Mouse (Mus musculus): ENCODE measurements at regions not wholly inside any gene's neighbourhood (a gene's known extent, or its start where the extent isn't known, plus 50 kb on each side); places are given as distances from the start of the nearest gene placed in this dataset.

DNA sequence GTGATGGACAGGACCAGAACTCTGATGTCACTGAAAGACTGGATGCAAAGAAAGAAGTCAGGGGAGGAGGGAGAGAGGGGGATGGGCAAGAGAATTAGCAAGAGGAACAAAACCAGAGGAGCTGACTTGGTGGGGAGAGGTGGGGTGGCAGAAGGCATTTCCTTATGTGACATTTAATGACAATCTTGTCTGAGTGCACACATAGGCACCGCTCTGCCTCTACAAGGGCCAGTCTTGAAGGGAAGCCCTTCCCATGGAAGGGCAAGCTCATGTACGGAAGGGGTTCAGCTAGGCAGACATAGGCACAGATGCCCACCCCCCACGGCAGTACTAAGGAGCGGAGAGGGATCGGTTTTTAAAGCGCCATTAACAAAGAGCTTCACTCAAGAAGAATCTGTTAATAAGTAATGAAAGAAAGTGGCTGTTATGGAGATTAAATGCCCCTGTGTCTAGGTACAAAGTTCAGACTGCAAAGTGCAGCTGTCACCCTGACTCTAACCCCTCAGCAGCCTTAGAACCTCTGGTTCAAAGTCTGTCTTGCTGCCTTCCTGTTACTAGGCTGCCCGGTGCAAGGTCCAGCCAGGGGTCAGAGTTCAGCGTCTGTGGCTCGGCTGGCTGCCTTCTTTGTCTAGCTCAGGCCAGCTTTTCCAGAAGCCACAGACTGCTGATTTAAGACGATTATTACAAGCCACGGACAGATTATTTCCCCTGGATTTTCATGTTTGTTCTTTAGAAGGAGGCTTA is 80.0 kb upstream of the Nrip1 start:
- DNase-seq (ENCODE audit: low spot score in 2 of 2): no peak

DNA sequence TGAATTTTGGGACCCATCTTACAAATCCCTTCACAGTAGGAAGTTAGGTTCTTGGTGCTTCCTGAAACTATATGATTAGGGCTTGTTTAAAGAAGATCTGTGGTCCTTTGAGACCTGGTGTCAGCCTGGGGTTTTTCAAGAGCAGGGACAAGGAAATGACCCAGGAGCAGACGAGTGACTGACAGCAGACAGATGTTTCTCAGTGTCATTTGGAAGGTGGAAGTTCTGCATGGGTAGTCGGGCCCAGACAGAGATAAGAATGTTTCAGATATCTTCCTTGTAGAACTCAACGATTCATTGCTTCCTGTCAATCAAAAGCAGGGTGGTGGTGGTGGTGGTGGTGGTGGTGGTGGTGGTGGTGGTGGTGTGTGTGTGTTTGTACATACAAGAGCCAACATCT is 75.1 kb upstream of the Nrip1 start:
- DNase-seq (ENCODE audit: low spot score in 2 of 2): no peak

DNA sequence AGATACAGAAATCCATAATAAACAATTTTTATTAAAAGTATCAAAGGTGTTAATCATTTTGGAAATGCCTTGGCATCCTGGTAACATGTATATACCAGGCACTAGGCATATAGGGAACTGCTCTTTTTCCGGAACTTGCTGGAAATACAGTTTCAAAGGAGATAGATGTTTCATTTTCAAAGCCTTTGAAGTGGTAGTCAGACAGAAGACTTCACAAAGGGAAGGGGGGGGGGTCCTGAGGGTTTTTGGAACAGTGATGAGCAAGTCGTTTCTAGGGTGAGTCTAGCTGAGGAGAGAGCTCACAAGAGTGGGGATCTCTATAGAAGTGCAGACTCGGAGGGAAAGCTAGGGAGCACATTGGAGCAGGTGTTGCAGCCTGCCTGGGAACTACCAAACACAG is 73.4 kb upstream of the Nrip1 start:
- no peak for DNase-seq (ENCODE audit: low spot score in 2 of 2)

DNA sequence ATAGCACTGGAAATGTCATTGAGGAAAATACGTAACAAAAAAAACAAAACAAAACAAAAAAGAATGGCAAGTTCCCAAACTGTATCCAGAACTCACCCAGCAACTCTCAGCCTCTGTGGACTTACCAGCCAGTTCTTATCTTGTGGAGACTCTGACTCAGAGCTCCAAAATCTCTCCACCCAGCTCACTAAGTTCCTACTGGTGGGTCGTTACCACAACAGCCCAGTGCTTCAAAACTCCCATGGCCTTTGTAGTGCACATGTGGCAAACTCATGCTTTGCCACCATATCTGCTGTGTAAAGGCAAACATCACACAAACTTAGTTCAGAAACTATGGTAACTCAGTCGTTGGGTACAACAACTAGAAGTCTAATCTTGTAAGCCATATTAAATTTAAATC is 71.0 kb upstream of the Nrip1 start:
- DNase-seq (ENCODE audit: low spot score in 2 of 2): no peak

DNA sequence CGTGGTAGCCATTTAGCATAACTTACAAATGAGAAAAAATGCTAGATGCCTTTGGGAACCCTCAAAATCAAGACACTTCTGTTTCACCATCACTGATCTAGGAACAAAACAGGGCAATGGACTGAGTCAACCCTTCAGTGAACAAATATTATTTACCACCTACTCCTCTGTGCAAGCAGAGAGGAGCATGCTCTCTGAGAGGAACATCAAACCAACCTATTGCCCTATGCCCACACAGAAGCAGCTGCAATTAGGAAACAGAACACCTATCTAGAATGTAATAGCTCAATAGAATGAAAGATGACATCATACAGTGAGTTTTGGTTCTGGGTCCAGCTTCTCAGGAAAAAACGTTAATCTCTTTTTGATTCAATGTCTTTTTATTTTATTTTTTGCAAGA is 69.0 kb upstream of the Nrip1 start:
- no peak for DNase-seq (ENCODE audit: low spot score in 2 of 2)

DNA sequence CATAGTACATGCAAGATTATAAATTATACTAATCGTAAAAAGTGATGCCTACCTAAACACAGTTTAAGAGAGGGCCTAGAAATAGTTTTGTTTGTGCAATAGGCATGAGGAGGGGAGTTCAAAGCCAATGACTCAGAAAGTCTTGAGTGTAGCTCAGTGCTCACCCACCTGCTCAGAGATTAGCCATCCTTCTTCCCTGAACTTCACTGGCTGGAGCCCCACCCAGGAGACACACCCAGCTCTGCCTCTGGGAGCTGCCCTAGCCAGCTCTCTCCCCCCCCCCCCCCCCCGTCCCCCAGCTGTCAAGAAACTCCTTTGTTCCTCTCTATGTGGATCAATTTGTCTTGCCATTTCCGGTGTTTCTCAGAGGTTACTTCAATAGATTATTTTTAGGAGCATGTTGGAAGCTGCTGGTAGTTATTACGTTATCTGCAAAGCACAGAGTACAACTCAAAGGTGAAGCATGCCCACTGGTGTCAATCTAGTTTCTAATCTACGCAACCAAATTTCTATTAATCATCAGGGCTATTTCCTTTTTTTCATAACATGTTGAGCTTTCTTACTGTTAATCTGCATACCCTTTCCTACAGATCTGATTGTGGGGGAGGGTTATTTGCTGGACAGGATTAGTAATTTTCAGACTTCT is 68.3 kb upstream of the Nrip1 start:
- DNase-seq (ENCODE audit: low spot score in 2 of 2): no peak

DNA sequence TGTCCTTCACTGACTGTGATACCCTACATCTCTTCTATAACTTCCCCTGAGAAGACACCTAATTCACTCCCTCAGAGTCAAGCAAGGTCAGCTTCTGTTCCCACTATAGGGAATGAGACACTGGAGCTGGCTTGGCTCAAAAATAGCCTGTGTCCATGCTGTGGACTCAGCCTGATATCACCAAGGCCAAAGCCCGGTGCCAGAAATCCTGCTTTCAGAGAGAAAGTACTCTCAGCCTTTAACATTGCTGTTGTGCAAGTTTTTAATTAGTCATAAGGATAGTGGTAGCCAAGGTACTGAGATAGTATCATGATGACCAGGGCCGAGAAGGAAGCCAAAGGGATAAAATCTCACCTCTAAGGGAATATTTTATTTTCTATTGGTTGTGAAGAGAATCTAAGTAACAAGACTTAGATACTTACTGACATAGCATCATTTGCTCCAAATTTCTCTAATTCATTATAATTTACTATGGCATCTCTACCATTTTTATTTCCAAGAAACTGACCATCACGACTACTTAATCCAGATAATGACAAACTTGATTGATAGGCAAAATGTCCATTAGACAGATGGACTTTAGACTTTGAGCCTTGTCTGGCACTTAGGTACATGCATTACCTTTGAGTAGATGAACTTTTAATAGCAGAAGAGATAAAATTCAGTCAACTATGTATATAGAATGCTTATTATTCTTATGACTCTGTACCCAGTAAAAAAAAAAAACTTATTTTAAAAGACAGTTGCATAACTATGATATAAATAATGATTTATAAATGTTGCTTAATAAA is 64.7 kb upstream of the Nrip1 start:
- no peak for DNase-seq (ENCODE audit: low spot score in 2 of 2)

DNA sequence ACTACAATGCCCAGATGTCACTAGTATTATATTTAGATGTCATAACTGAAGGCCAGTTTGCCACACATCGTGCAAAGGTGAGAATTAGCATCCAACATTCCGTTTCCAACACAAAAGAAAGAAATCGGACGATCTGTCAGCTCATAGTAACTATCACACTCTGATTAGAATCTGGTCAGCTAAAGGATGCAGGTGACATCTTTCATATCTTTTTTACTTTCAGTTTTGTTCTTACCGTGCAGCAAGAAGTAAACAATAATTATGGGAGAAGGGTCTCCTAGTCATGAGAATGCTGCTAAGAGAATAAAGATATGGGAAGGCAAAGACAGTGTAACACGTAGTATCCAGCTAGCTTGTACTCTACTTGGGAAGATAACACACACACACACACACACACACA is 62.7 kb upstream of the Nrip1 start:
- DNase-seq (ENCODE audit: low spot score in 2 of 2): no peak

DNA sequence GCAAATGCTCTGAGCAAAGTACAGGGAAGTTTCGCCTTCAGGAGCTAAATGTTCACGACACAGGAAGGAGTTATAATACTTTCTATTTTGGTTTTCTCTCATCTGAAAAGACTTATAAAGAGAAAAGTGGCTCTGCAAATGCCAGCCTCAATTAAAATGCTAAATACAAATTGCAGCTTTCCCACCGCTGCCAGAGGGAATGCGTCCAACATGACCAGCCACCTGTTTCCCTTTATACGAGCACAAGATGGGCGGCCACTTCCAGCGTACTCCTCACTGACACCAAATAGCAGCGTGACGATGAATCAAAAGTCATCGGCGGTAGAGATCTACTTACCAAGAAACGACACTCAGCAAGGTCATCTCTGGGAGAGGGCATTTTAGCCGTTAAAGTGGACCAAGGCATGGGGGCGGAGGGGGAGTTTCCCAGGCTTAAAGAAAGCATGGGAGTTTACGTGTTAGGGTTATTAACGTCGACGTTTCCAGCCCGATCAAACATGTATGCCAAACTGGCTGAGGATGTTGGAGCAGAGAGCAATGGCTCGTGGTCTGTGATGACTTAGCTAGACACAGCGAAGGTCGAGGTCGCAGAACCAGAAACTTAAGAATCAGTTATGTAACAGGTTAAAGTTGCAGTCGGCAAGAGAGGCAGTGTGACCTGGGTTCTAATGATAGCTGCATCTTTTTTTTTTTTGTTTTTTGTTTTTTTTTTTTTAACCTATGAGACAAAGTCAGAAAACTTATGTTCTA is 59.6 kb upstream of the Nrip1 start:
- DNase-seq (ENCODE audit: low spot score in 2 of 2): no peak

DNA sequence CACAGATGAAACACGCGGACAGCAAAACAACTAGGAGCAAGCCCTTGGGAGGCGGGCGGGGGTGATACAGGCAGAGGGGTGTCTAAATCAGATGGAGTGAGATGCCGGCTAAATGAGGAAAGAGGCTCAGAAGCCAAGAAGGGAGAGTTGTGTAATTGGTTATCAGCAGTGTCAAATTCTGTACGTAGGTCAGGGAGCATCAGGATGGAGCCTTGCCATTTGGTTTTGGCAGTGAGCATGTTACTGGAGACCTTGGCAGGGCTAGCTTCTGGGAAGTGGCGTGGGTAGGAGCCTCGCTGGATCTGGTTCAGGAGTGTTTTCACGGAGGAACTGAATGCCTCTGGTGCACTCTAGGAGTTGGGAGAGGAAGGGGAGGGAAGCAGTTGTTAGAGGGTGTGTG is 58.7 kb upstream of the Nrip1 start:
- no peak for DNase-seq (ENCODE audit: low spot score in 2 of 2)

DNA sequence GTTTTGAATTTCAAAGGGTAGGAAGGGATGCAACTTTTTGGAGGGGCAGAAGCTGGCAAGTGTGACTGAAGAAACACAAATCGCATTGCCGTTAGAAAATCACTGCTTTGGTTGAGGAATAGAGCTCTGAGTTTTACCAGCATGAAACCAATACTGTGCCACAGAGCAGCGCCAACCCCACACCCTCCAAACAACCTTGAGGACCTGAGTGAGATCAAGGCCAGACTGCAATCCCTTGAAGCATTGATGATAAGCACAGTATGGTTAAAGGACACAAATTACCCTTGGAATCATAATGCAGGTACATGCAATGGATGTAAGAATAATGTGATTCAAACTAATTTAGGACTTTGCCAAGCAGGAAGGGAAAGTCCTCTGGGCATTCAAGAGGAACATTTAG is 55.5 kb upstream of the Nrip1 start:
- no peak for DNase-seq (ENCODE audit: low spot score in 2 of 2)

DNA sequence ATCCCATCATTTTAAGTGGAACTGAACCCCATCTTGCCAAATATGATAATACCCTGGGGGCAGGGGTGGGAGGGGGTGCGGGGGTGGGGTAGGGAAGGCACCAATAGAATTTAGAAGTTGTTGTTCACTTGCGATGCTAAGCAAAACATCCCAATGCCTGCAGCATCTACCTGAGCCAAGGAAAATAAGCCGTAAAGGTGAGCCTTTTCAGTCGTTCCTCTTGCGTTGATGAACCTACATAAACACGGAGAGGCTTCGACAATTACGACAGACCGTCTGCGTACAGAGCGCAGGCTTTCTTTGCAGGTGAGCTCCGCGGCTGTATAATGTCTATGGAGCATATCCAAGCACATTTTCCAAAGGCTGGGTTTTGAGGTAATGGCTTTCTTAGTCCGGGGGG is 50.3 kb upstream of the Nrip1 start:
- DNase-seq (ENCODE audit: low spot score in 2 of 2): no peak
